Mouse (Mus musculus): ENCODE data around the gene Ccdc24. TPM values are rescaled to one million over a fixed set of nuclear protein-coding genes. Genes with fewer than 3 reads are reported as not detected.

The Ccdc24 gene
- 1.8 and 3.4 TPM in 2 replicates for polyA plus RNA-seq (2012; rRNA removed)

- 24% methylated on average over 14 of the region's 14 CpGs for WGBS
- Histone ChIP-seq H3K27ac (ENCODE audit: insufficient read depth, low read length) (no peak within 1 kb of the TSS), H3K4me1 (ENCODE audit: control insufficient read depth, insufficient read depth, low read length) (0 out of 2 replicates have a peak, but pooled peaks cover 3% of the 10 kb centered on the region), H3K27me3 (ENCODE audit: control insufficient read depth, insufficient read depth, low read length) (no peaks in the 10 kb centered on the region), H3K4me3 (replicated peaks; ENCODE audit: insufficient read depth, low read depth, low read length) (no peak within 1 kb of the TSS)
- TF ChIP-seq CTCF (IDR thresholded peaks at IDR 0.05; ENCODE audit: borderline replicate concordance, insufficient read depth, low read depth, low read length) (no peak), POLR2A (IDR thresholded peaks at IDR 0.05; ENCODE audit: borderline replicate concordance, insufficient read depth, low read length) (no peak)
- no peak for DNase-seq
These were observed at the start of gene Ccdc24 for GRCm38 (mm10) chr4:117872471-117872886. Gene Ccdc24 (minus strand): TSS chr4:117872557.

- WGBS: 93% methylated on average over 2 of the region's 2 CpGs
- TF ChIP-seq CTCF (IDR thresholded peaks at IDR 0.05; ENCODE audit: borderline replicate concordance, insufficient read depth, low read depth, low read length) (no peak), POLR2A (IDR thresholded peaks at IDR 0.05; ENCODE audit: borderline replicate concordance, insufficient read depth, low read length) (no peak)
- no peaks in the 10 kb centered on the region for H3K27me3 ChIP-seq (ENCODE audit: control insufficient read depth, insufficient read depth, low read length)
- H3K4me3 ChIP-seq (replicated peaks; ENCODE audit: insufficient read depth, low read depth, low read length): no peak overlapping the region
- H3K27ac ChIP-seq (ENCODE audit: insufficient read depth, low read length): no peak overlapping the region
- no peak for DNase-seq
- H3K4me1 ChIP-seq (ENCODE audit: control insufficient read depth, insufficient read depth, low read length): no peaks in the 10 kb centered on the region
These were observed 49.0 kb upstream of the Ccdc24 start for GRCm38 (mm10) chr4:117921358-117921757.

- WGBS: 82% methylated on average over 5 of the region's 5 CpGs
- H3K4me1 ChIP-seq (ENCODE audit: control insufficient read depth, insufficient read depth, low read length): no peaks in the 10 kb centered on the region
- TF ChIP-seq POLR2A (IDR thresholded peaks at IDR 0.05; ENCODE audit: borderline replicate concordance, insufficient read depth, low read length) (no peak), CTCF (IDR thresholded peaks at IDR 0.05; ENCODE audit: borderline replicate concordance, insufficient read depth, low read depth, low read length) (no peak)
- no peak overlapping the region for H3K27ac ChIP-seq (ENCODE audit: insufficient read depth, low read length)
- DNase-seq: no peak
- H3K27me3 ChIP-seq (ENCODE audit: control insufficient read depth, insufficient read depth, low read length): no peaks in the 10 kb centered on the region
- H3K4me3 ChIP-seq (replicated peaks; ENCODE audit: insufficient read depth, low read depth, low read length): no peak overlapping the region
These were observed 46.4 kb upstream of the Ccdc24 start for GRCm38 (mm10) chr4:117918762-117919161.

- TF ChIP-seq CTCF (IDR thresholded peaks at IDR 0.05; ENCODE audit: borderline replicate concordance, insufficient read depth, low read depth, low read length): no peak
- TF ChIP-seq POLR2A (IDR thresholded peaks at IDR 0.05; ENCODE audit: borderline replicate concordance, insufficient read depth, low read length): no peak
- 32% methylated on average over 3 of the region's 3 CpGs for WGBS
- DNase-seq: no peak
- Histone ChIP-seq H3K27ac (ENCODE audit: insufficient read depth, low read length) (no peak overlapping the region), H3K4me1 (ENCODE audit: control insufficient read depth, insufficient read depth, low read length) (no peaks in the 10 kb centered on the region), H3K27me3 (ENCODE audit: control insufficient read depth, insufficient read depth, low read length) (no peaks in the 10 kb centered on the region), H3K4me3 (replicated peaks; ENCODE audit: insufficient read depth, low read depth, low read length) (no peak overlapping the region)
These were observed 45.9 kb upstream of the Ccdc24 start for GRCm38 (mm10) chr4:117918261-117918660.

- 94% methylated on average over 4 of the region's 4 CpGs for WGBS
- no peak overlapping the region for H3K27ac ChIP-seq (ENCODE audit: insufficient read depth, low read length)
- H3K4me1 ChIP-seq (ENCODE audit: control insufficient read depth, insufficient read depth, low read length): no peaks in the 10 kb centered on the region
- no peak overlapping the region for H3K4me3 ChIP-seq (replicated peaks; ENCODE audit: insufficient read depth, low read depth, low read length)
- DNase-seq: no peak
- TF ChIP-seq CTCF (IDR thresholded peaks at IDR 0.05; ENCODE audit: borderline replicate concordance, insufficient read depth, low read depth, low read length) (no peak), POLR2A (IDR thresholded peaks at IDR 0.05; ENCODE audit: borderline replicate concordance, insufficient read depth, low read length) (no peak)
- no peaks in the 10 kb centered on the region for H3K27me3 ChIP-seq (ENCODE audit: control insufficient read depth, insufficient read depth, low read length)
These were observed 45.5 kb upstream of the Ccdc24 start for GRCm38 (mm10) chr4:117917847-117918246.

GRCm38 (mm10) chr4:117917402-117917801, 45.0 kb upstream of the Ccdc24 start:
- 90% methylated on average over 4 of the region's 4 CpGs for WGBS
- TF ChIP-seq POLR2A (IDR thresholded peaks at IDR 0.05; ENCODE audit: borderline replicate concordance, insufficient read depth, low read length): no peak
- no peak for TF ChIP-seq CTCF (IDR thresholded peaks at IDR 0.05; ENCODE audit: borderline replicate concordance, insufficient read depth, low read depth, low read length)

GRCm38 (mm10) chr4:117916386-117916785, 44.0 kb upstream of the Ccdc24 start:
- Histone ChIP-seq H3K4me3 (replicated peaks; ENCODE audit: insufficient read depth, low read depth, low read length) (no peak overlapping the region), H3K27ac (ENCODE audit: insufficient read depth, low read length) (no peak overlapping the region), H3K27me3 (ENCODE audit: control insufficient read depth, insufficient read depth, low read length) (no peaks in the 10 kb centered on the region), H3K4me1 (ENCODE audit: control insufficient read depth, insufficient read depth, low read length) (peaks cover 10% of the 10 kb centered on the region)
- WGBS: 86% methylated on average over 5 of the region's 5 CpGs
- TF ChIP-seq POLR2A (IDR thresholded peaks at IDR 0.05; ENCODE audit: borderline replicate concordance, insufficient read depth, low read length): no peak
- TF ChIP-seq CTCF (IDR thresholded peaks at IDR 0.05; ENCODE audit: borderline replicate concordance, insufficient read depth, low read depth, low read length): no peak
- no peak for DNase-seq

More at GRCm38 (mm10) chr4:117917402-117917801, 45.0 kb upstream of the Ccdc24 start:
- H3K27ac ChIP-seq (ENCODE audit: insufficient read depth, low read length): no peak overlapping the region
- no peak for DNase-seq
- no peaks in the 10 kb centered on the region for H3K27me3 ChIP-seq (ENCODE audit: control insufficient read depth, insufficient read depth, low read length)
- H3K4me3 ChIP-seq (replicated peaks; ENCODE audit: insufficient read depth, low read depth, low read length): no peak overlapping the region
- no peaks in the 10 kb centered on the region; the same call in 1 of the 2 replicates for H3K4me1 ChIP-seq (ENCODE audit: control insufficient read depth, insufficient read depth, low read length)

- no peak for TF ChIP-seq POLR2A (IDR thresholded peaks at IDR 0.05; ENCODE audit: borderline replicate concordance, insufficient read depth, low read length)
- TF ChIP-seq CTCF (IDR thresholded peaks at IDR 0.05; ENCODE audit: borderline replicate concordance, insufficient read depth, low read depth, low read length): no peak
- peaks cover 16% of the 10 kb centered on the region for H3K4me1 ChIP-seq (ENCODE audit: control insufficient read depth, insufficient read depth, low read length)
- peak overlapping the region; percentile 98 for H3K4me3 ChIP-seq (replicated peaks; ENCODE audit: insufficient read depth, low read depth, low read length)
- peak overlapping the region; percentile 92; the same call in 1 of the 2 replicates for H3K27ac ChIP-seq (ENCODE audit: insufficient read depth, low read length)
- WGBS: 1% methylated on average over 19 of the region's 19 CpGs
- no peaks in the 10 kb centered on the region for H3K27me3 ChIP-seq (ENCODE audit: control insufficient read depth, insufficient read depth, low read length)
- no peak for DNase-seq
These were observed 43.2 kb upstream of the Ccdc24 start for GRCm38 (mm10) chr4:117915489-117916105.

Measured in cerebellum, adult 2 months (tissue).